Mouse (Mus musculus): ENCODE measurements at regions not wholly inside any gene's neighbourhood (a gene's known extent, or its start where the extent isn't known, plus 50 kb on each side); places are given as distances from the start of the nearest gene placed in this dataset.
A peak's percentile ranks its signal among the peaks of the same experiment; 100 is the strongest.

GRCm38 (mm10) chr5:118875096-118875637, 314.7 kb downstream of the Med13l start:
- Histone ChIP-seq H3K4me3 (replicated peaks; ENCODE audit: low read length) (no peak overlapping the region), H3K4me1 (replicated peaks; ENCODE audit: low read depth, low read length) (no peaks in the 10 kb centered on the region; the same call in 1 of the 2 replicates), H3K36me3 (ENCODE audit: insufficient read depth, low read length) (no peaks in the 10 kb centered on the region), H3K9me3 (ENCODE audit: low read length) (peaks cover 3% of the 10 kb centered on the region; the same call in 1 of the 2 replicates), H3K27me3 (ENCODE audit: insufficient read depth, low read length) (peaks cover 21% of the 10 kb centered on the region)
- TF ChIP-seq NANOG (IDR thresholded peaks at IDR 0.05; ENCODE audit: borderline replicate concordance, low read length) (no peak), CTCF (conservative IDR thresholded peaks at IDR 0.05; ENCODE audit: low read length) (no peak), POU5F1 (IDR thresholded peaks at IDR 0.05; ENCODE audit: borderline replicate concordance, low read length) (no peak)

GRCm38 (mm10) chr5:118876586-118877312, 316.3 kb downstream of the Med13l start:
- Histone ChIP-seq H3K27me3 (ENCODE audit: insufficient read depth, low read length) (peaks cover 19% of the 10 kb centered on the region), H3K9me3 (ENCODE audit: low read length) (peaks cover 7% of the 10 kb centered on the region), H3K4me3 (replicated peaks; ENCODE audit: low read length) (no peak overlapping the region), H3K4me1 (replicated peaks; ENCODE audit: low read depth, low read length) (no peaks in the 10 kb centered on the region; the same call in 1 of the 2 replicates), H3K36me3 (ENCODE audit: insufficient read depth, low read length) (no peaks in the 10 kb centered on the region)
- TF ChIP-seq POU5F1 (IDR thresholded peaks at IDR 0.05; ENCODE audit: borderline replicate concordance, low read length) (no peak), NANOG (IDR thresholded peaks at IDR 0.05; ENCODE audit: borderline replicate concordance, low read length) (no peak), CTCF (conservative IDR thresholded peaks at IDR 0.05; ENCODE audit: low read length) (no peak)

GRCm38 (mm10) chr5:118877313-118877669, 316.8 kb downstream of the Med13l start:
- Histone ChIP-seq H3K4me1 (replicated peaks; ENCODE audit: low read depth, low read length) (no peaks in the 10 kb centered on the region; the same call in 1 of the 2 replicates), H3K9me3 (ENCODE audit: low read length) (peaks cover 12% of the 10 kb centered on the region), H3K4me3 (replicated peaks; ENCODE audit: low read length) (no peak overlapping the region), H3K36me3 (ENCODE audit: insufficient read depth, low read length) (no peaks in the 10 kb centered on the region), H3K27me3 (ENCODE audit: insufficient read depth, low read length) (peaks cover 23% of the 10 kb centered on the region)
- TF ChIP-seq NANOG (IDR thresholded peaks at IDR 0.05; ENCODE audit: borderline replicate concordance, low read length): no peak
- TF ChIP-seq CTCF (conservative IDR thresholded peaks at IDR 0.05; ENCODE audit: low read length): 0 out of 2 replicates have a peak, but pooled peaks have one; percentile 9

- H3K4me1 ChIP-seq (replicated peaks; ENCODE audit: low read depth, low read length): no peaks in the 10 kb centered on the region; the same call in 1 of the 2 replicates
- peaks cover 12% of the 10 kb centered on the region for H3K9me3 ChIP-seq (ENCODE audit: low read length)
- H3K4me3 ChIP-seq (replicated peaks; ENCODE audit: low read length): no peak overlapping the region
- H3K36me3 ChIP-seq (ENCODE audit: insufficient read depth, low read length): no peaks in the 10 kb centered on the region
- TF ChIP-seq POU5F1 (IDR thresholded peaks at IDR 0.05; ENCODE audit: borderline replicate concordance, low read length) (no peak), CTCF (conservative IDR thresholded peaks at IDR 0.05; ENCODE audit: low read length) (no peak), NANOG (IDR thresholded peaks at IDR 0.05; ENCODE audit: borderline replicate concordance, low read length) (no peak)
- peaks cover 23% of the 10 kb centered on the region for H3K27me3 ChIP-seq (ENCODE audit: insufficient read depth, low read length)
Observed at GRCm38 (mm10) chr5:118877831-118878230, 317.4 kb downstream of the Med13l start.

- TF ChIP-seq CTCF (conservative IDR thresholded peaks at IDR 0.05; ENCODE audit: low read length) (no peak), POU5F1 (IDR thresholded peaks at IDR 0.05; ENCODE audit: borderline replicate concordance, low read length) (no peak), NANOG (IDR thresholded peaks at IDR 0.05; ENCODE audit: borderline replicate concordance, low read length) (no peak)
- Histone ChIP-seq H3K27me3 (ENCODE audit: insufficient read depth, low read length) (peaks cover 23% of the 10 kb centered on the region), H3K36me3 (ENCODE audit: insufficient read depth, low read length) (no peaks in the 10 kb centered on the region), H3K9me3 (ENCODE audit: low read length) (peaks cover 12% of the 10 kb centered on the region), H3K4me3 (replicated peaks; ENCODE audit: low read length) (no peak overlapping the region), H3K4me1 (replicated peaks; ENCODE audit: low read depth, low read length) (no peaks in the 10 kb centered on the region; the same call in 1 of the 2 replicates)
Observed at GRCm38 (mm10) chr5:118878722-118879121, 318.2 kb downstream of the Med13l start.

- H3K4me1 ChIP-seq (replicated peaks; ENCODE audit: low read depth, low read length): no peaks in the 10 kb centered on the region; the same call in 1 of the 2 replicates
Observed at GRCm38 (mm10) chr5:118879808-118880478, 319.5 kb downstream of the Med13l start.

GRCm38 (mm10) chr5:118880546-118880945, 320.1 kb downstream of the Med13l start:
- no peak for TF ChIP-seq NANOG (IDR thresholded peaks at IDR 0.05; ENCODE audit: borderline replicate concordance, low read length)
- TF ChIP-seq POU5F1 (IDR thresholded peaks at IDR 0.05; ENCODE audit: borderline replicate concordance, low read length): no peak
- TF ChIP-seq CTCF (conservative IDR thresholded peaks at IDR 0.05; ENCODE audit: low read length): no peak
- Histone ChIP-seq H3K4me3 (replicated peaks; ENCODE audit: low read length) (no peak overlapping the region), H3K36me3 (ENCODE audit: insufficient read depth, low read length) (no peaks in the 10 kb centered on the region), H3K4me1 (replicated peaks; ENCODE audit: low read depth, low read length) (no peaks in the 10 kb centered on the region; the same call in 1 of the 2 replicates), H3K9me3 (ENCODE audit: low read length) (peaks cover 12% of the 10 kb centered on the region), H3K27me3 (ENCODE audit: insufficient read depth, low read length) (peaks cover 19% of the 10 kb centered on the region)

More at GRCm38 (mm10) chr5:118879808-118880478, 319.5 kb downstream of the Med13l start:
- no peak overlapping the region for H3K4me3 ChIP-seq (replicated peaks; ENCODE audit: low read length)
- H3K27me3 ChIP-seq (ENCODE audit: insufficient read depth, low read length): peaks cover 19% of the 10 kb centered on the region
- peaks cover 12% of the 10 kb centered on the region for H3K9me3 ChIP-seq (ENCODE audit: low read length)
- TF ChIP-seq NANOG (IDR thresholded peaks at IDR 0.05; ENCODE audit: borderline replicate concordance, low read length): no peak
- TF ChIP-seq POU5F1 (IDR thresholded peaks at IDR 0.05; ENCODE audit: borderline replicate concordance, low read length): no peak
- peak; percentile 88 for TF ChIP-seq CTCF (conservative IDR thresholded peaks at IDR 0.05; ENCODE audit: low read length)
- H3K36me3 ChIP-seq (ENCODE audit: insufficient read depth, low read length): no peaks in the 10 kb centered on the region

- peaks cover 12% of the 10 kb centered on the region for H3K9me3 ChIP-seq (ENCODE audit: low read length)
- no peaks in the 10 kb centered on the region for H3K36me3 ChIP-seq (ENCODE audit: insufficient read depth, low read length)
- no peak for TF ChIP-seq NANOG (IDR thresholded peaks at IDR 0.05; ENCODE audit: borderline replicate concordance, low read length)
- TF ChIP-seq POU5F1 (IDR thresholded peaks at IDR 0.05; ENCODE audit: borderline replicate concordance, low read length): no peak
- no peak for TF ChIP-seq CTCF (conservative IDR thresholded peaks at IDR 0.05; ENCODE audit: low read length)
- no peak overlapping the region for H3K4me3 ChIP-seq (replicated peaks; ENCODE audit: low read length)
- H3K27me3 ChIP-seq (ENCODE audit: insufficient read depth, low read length): peaks cover 22% of the 10 kb centered on the region
- H3K4me1 ChIP-seq (replicated peaks; ENCODE audit: low read depth, low read length): no peaks in the 10 kb centered on the region; the same call in 1 of the 2 replicates
Observed at GRCm38 (mm10) chr5:118881886-118882285, 321.4 kb downstream of the Med13l start.
